Mouse (Mus musculus) bone marrow macrophage, adult 2 months (primary cell): ENCODE measurements around the gene Taf13. TPM values are rescaled to one million over a fixed set of nuclear protein-coding genes. Genes with fewer than 3 reads are reported as not detected.
A peak's percentile ranks its signal among the peaks of the same experiment; 100 is the strongest.
"Not testable (repeated sequence)": the region's sequence is repeated elsewhere in the genome, so short reads cannot be mapped to it uniquely, and the experiment has no call there.

Experiments used
- H3K27ac ChIP-seq: 2 replicates; pipeline ENCODE4 v1.5.1; 2012; ENCODE audit warnings: low read depth, low read length; ENCODE audit not compliant: insufficient read depth
- H3K4me1 ChIP-seq: 2 replicates; pipeline ENCODE4 v1.6.1; 2012; ENCODE audit warnings: low read length; ENCODE audit not compliant: control insufficient read depth, insufficient read depth
- H3K4me3 ChIP-seq: 2 replicates; pipeline ENCODE4 v1.5.1; 2012; ENCODE audit warnings: mild to moderate bottlenecking, low read length, moderate library complexity; ENCODE audit not compliant: insufficient read depth
- CTCF ChIP-seq: IDR thresholded peaks from 2 replicates; pipeline ENCODE4 v1.5.1; 2012; ENCODE audit warnings: low read depth, mild to moderate bottlenecking, low read length, moderate library complexity
- POLR2A ChIP-seq: IDR thresholded peaks from 2 replicates; pipeline ENCODE4 v1.6.1; 2012; ENCODE audit warnings: mild to moderate bottlenecking, low read depth, low read length, borderline replicate concordance
- polyA plus RNA-seq: library from polyadenylated mRNA; stranded (reverse); fragments of >200 nt; gene quantifications from 2 replicates; pipeline ENCODE4 v1.2.4, GENCODE M21; 2012; ENCODE audit not compliant: missing spikeins, insufficient read depth, insufficient read length

Gene Taf13
- polyA plus RNA-seq, 1 experiment, result 27.4 TPM

GRCm38 (mm10) chr3:108554587-108555312 is 16.7 kb upstream of the Taf13 start:
- TF ChIP-seq CTCF, result peak; percentile 46
- peak; percentile 97 for TF ChIP-seq POLR2A
- no peaks in the 10 kb centered on the region for H3K4me1 ChIP-seq
- H3K27ac ChIP-seq, result peak overlapping the region; percentile 51
- H3K4me3 ChIP-seq, result peak overlapping the region; percentile 74

GRCm38 (mm10) chr3:108557888-108558287 is 13.6 kb upstream of the Taf13 start:
- H3K27ac ChIP-seq, result no peak overlapping the region
- TF ChIP-seq CTCF (no peak), POLR2A (no peak)
- H3K4me1 ChIP-seq, result peaks cover 3% of the 10 kb centered on the region
- H3K4me3 ChIP-seq, result no peak overlapping the region

- TF ChIP-seq CTCF (no peak), POLR2A (no peak)
These were observed 9.3 kb upstream of the Taf13 start, which contains the start of gene Tmem167b for GRCm38 (mm10) chr3:108562133-108562730. TSS of gene Tmem167b (minus strand) at chr3:108562466.

GRCm38 (mm10) chr3:108562777-108563271 is 8.7 kb upstream of the Taf13 start:
- TF ChIP-seq CTCF (no peak), POLR2A (no peak)
- H3K4me3 ChIP-seq, result peak overlapping the region; percentile 61
- peaks cover 5% of the 10 kb centered on the region for H3K4me1 ChIP-seq
- peak overlapping the region; percentile 86 for H3K27ac ChIP-seq

More at GRCm38 (mm10) chr3:108562133-108562730, 9.3 kb upstream of the Taf13 start, which contains the start of gene Tmem167b:
- peaks cover 5% of the 10 kb centered on the region for H3K4me1 ChIP-seq
- H3K27ac ChIP-seq, result peak within 1 kb of the TSS; percentile 86
- H3K4me3 ChIP-seq, result peak within 1 kb of the TSS; percentile 77

GRCm38 (mm10) chr3:108563309-108563708 is 8.2 kb upstream of the Taf13 start:
- peak overlapping the region; percentile 86 for H3K27ac ChIP-seq
- TF ChIP-seq CTCF (no peak), POLR2A (no peak)
- peak overlapping the region; percentile 61 for H3K4me3 ChIP-seq
- peaks cover 5% of the 10 kb centered on the region for H3K4me1 ChIP-seq

GRCm38 (mm10) chr3:108567990-108568877 is 3.3 kb upstream of the Taf13 start:
- no peak for TF ChIP-seq CTCF
- no peak for TF ChIP-seq POLR2A
- Histone ChIP-seq H3K4me1 (peaks cover 8% of the 10 kb centered on the region), H3K4me3 (no peak overlapping the region), H3K27ac (no peak overlapping the region)

GRCm38 (mm10) chr3:108569636-108570035 is 1.9 kb upstream of the Taf13 start:
- not testable (repeated sequence) for H3K27ac ChIP-seq, H3K4me3 ChIP-seq
- H3K4me1 ChIP-seq, result peaks cover 16% of the 10 kb centered on the region

- no peak overlapping the region for H3K27ac ChIP-seq
- H3K4me3 ChIP-seq, result no peak overlapping the region
- H3K4me1 ChIP-seq, result peaks cover 16% of the 10 kb centered on the region
These were observed 685 bp upstream of the Taf13 start for GRCm38 (mm10) chr3:108570813-108571212.

GRCm38 (mm10) chr3:108572309-108573010 is 962 bp downstream of the Taf13 start:
- Histone ChIP-seq H3K4me1 (peaks cover 16% of the 10 kb centered on the region), H3K4me3 (peak overlapping the region; percentile 73), H3K27ac (no peak overlapping the region)
- TF ChIP-seq POLR2A (no peak), CTCF (no peak)

More at GRCm38 (mm10) chr3:108570813-108571212, 685 bp upstream of the Taf13 start:
- TF ChIP-seq POLR2A (no peak), CTCF (no peak)
